Mouse (Mus musculus): ENCODE results near the gene Def6. TPM values are rescaled to one million over a fixed set of nuclear protein-coding genes. Genes with fewer than 3 reads are reported as not detected.

Def6 gene
- total and polyA plus RNA-seq, 2 experiments from 2014 or later = 7.8 to 13.0 TPM

DNA sequence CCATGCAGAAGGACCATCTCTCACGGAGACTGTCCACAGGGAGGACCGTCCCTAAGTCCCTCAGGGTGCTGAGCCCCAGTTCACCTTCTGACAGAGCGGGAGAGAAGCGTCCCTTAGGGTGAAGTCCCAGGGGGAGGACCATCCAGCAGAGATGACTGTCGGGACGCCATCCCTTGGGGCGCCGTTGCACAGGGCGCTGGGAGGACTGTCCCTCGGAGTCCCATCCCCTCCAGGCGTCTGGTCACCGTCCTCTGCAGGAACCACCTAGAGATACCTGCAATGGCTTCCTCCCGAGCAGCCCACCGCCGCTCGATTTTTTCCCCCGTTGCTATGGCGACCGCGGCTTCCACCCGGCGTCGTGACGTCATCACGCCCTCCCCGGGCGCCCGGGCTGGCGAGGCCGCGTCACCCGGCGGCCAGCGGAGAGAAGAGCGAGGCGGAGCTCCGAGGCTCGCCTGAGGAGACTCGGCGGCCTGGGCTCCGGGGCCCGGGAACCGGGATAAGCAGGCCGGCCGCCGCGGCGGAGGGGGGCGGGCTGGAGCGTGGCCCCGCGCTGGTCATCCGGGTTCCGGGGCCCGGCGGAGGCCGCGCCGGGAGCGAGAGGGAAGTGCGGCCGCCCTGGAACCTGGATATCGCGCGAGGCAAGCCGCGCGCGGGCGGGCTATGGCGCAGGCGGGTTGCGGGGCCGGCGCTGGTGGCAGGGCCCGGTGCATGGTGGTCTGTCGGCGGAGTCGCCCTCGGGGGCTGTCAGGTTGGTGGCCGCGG lies 30.6 kb upstream of the Def6 start, which contains the start of gene Zfp523:
Gene Zfp523, plus strand, starts transcription at position 355 of the 765 bp plus-strand sequence.
- ATAC-seq (peak; percentile 90), DNase-seq (ENCODE audit: low spot score) (peak; percentile 96)
- peak within 1 kb of the TSS; percentile 98 for H3K9ac ChIP-seq (replicated peaks; ENCODE audit: low read length)
- TF ChIP-seq CTCF (IDR thresholded peaks at IDR 0.05; ENCODE audit: low read depth) = no peak; the same call in 1 of the 2 replicates
- peak within 1 kb of the TSS; percentile 87 for H3K4me2 ChIP-seq (ENCODE audit: low read depth, low read length)
- H3K36me3 ChIP-seq (ENCODE audit: insufficient read depth, low read length) = no peaks in the 10 kb centered on the region
- peak within 1 kb of the TSS; percentile 92 for H3K27ac ChIP-seq
- WGBS = under 1% methylated on average over 77 of the region's 82 CpGs
- peaks cover 4% of the 10 kb centered on the region; the same call in 1 of the 2 replicates for H3K4me1 ChIP-seq (ENCODE audit: insufficient read depth, low read length)
- H3K4me3 ChIP-seq (ENCODE audit: low read length) = peak within 1 kb of the TSS; percentile 85
- H3K27me3 ChIP-seq (ENCODE audit: insufficient read depth, low read length) = no peaks in the 10 kb centered on the region
- no peaks in the 10 kb centered on the region for H3K9me3 ChIP-seq (ENCODE audit: low read length)

DNA sequence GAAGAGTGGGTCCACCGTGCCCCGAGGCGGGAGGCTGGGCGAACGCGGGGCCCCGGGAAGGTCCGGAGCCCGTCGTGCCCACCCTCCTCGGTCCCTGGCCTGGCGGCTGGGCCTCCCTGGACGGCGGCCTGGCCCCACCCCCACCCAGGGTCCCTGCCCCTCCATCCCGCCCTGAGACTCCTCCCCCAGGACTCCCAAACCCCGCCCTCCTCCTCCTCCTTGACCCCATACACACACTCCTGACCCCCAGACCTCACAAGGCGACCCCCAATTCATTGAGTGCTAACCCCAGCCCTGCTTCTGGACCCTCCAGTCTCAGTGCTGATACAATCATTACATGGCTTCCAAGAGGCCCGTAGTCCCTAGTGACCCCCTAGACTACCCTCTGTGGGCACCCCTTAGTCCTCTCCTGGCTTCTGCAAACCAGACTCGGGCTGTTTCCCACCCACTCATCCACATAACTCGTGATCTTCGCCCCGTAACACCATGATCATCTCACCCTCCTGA lies 30.0 kb upstream of the Def6 start:
- Histone ChIP-seq H3K27ac (peak overlapping the region; percentile 92), H3K9ac (replicated peaks; ENCODE audit: low read length) (peak overlapping the region; percentile 98), H3K4me1 (ENCODE audit: insufficient read depth, low read length) (peaks cover 4% of the 10 kb centered on the region; the same call in 1 of the 2 replicates), H3K4me3 (ENCODE audit: low read length) (peak overlapping the region; percentile 85), H3K36me3 (ENCODE audit: insufficient read depth, low read length) (no peaks in the 10 kb centered on the region), H3K4me2 (ENCODE audit: low read depth, low read length) (peak overlapping the region; percentile 87), H3K9me3 (ENCODE audit: low read length) (no peaks in the 10 kb centered on the region), H3K27me3 (ENCODE audit: insufficient read depth, low read length) (no peaks in the 10 kb centered on the region)
- 9% methylated on average over 13 of the region's 22 CpGs for WGBS
- ATAC-seq = peak; percentile 74
- DNase-seq (ENCODE audit: low spot score) = no peak
- TF ChIP-seq CTCF (IDR thresholded peaks at IDR 0.05; ENCODE audit: low read depth) = no peak

DNA sequence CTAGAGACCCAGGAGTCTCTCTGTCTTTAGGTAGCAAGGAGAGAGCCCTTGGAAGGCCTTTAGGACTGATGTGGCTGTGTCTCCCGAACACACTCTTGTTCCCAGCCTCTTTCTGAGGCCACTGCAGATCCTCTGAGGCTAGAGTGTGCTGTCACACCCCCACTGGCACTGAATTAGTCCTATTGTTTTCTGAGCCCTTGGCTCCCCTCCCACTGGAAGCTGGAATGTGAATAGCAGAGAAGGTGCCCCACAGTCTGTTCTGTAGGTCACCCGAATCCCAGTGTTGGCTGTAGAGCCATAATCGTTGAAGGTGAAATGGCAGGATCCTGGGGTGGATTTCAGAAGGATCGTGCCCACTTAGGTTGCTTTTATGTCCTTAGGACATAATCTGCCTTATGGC lies 27.2 kb upstream of the Def6 start:
- DNase-seq (ENCODE audit: low spot score) (no peak), ATAC-seq (no peak)
- no peaks in the 10 kb centered on the region for H3K36me3 ChIP-seq (ENCODE audit: insufficient read depth, low read length)
- 0 out of 2 replicates have a peak, but pooled peaks cover 4% of the 10 kb centered on the region for H3K4me1 ChIP-seq (ENCODE audit: insufficient read depth, low read length)
- no peak for TF ChIP-seq CTCF (IDR thresholded peaks at IDR 0.05; ENCODE audit: low read depth)
- H3K4me2 ChIP-seq (ENCODE audit: low read depth, low read length) = no peak overlapping the region
- H3K27ac ChIP-seq = no peak overlapping the region
- no peaks in the 10 kb centered on the region for H3K9me3 ChIP-seq (ENCODE audit: low read length)
- WGBS = 33% methylated on average over 4 of the region's 4 CpGs
- H3K4me3 ChIP-seq (ENCODE audit: low read length) = no peak overlapping the region
- no peaks in the 10 kb centered on the region for H3K27me3 ChIP-seq (ENCODE audit: insufficient read depth, low read length)
- H3K9ac ChIP-seq (replicated peaks; ENCODE audit: low read length) = no peak overlapping the region

GRCm38 (mm10) chr17:28180783-28181544 lies 26.6 kb upstream of the Def6 start:
- H3K27ac ChIP-seq = no peak overlapping the region
- H3K27me3 ChIP-seq (ENCODE audit: insufficient read depth, low read length) = no peaks in the 10 kb centered on the region
- 89% methylated on average over 15 of the region's 15 CpGs for WGBS
- H3K9ac ChIP-seq (replicated peaks; ENCODE audit: low read length) = no peak overlapping the region
- DNase-seq (ENCODE audit: low spot score) (no peak), ATAC-seq (no peak)
- no peaks in the 10 kb centered on the region for H3K36me3 ChIP-seq (ENCODE audit: insufficient read depth, low read length)
- no peak overlapping the region for H3K4me3 ChIP-seq (ENCODE audit: low read length)
- H3K4me1 ChIP-seq (ENCODE audit: insufficient read depth, low read length) = 0 out of 2 replicates have a peak, but pooled peaks cover 4% of the 10 kb centered on the region
- H3K9me3 ChIP-seq (ENCODE audit: low read length) = no peaks in the 10 kb centered on the region
- TF ChIP-seq CTCF (IDR thresholded peaks at IDR 0.05; ENCODE audit: low read depth) = no peak
- no peak overlapping the region for H3K4me2 ChIP-seq (ENCODE audit: low read depth, low read length)

GRCm38 (mm10) chr17:28184971-28185638 lies 22.5 kb upstream of the Def6 start:
- 68% methylated on average over 7 of the region's 7 CpGs for whole genome bisulfite sequencing
- DNase-seq (ENCODE audit: low spot score) (peak; percentile 45), ATAC-seq (no peak)
- H3K9me3 ChIP-seq (ENCODE audit: low read length) = no peaks in the 10 kb centered on the region
- no peak overlapping the region for H3K4me3 ChIP-seq (ENCODE audit: low read length)
- no peak for TF ChIP-seq CTCF (IDR thresholded peaks at IDR 0.05; ENCODE audit: low read depth)
- H3K9ac ChIP-seq (replicated peaks; ENCODE audit: low read length) = no peak overlapping the region
- H3K27ac ChIP-seq = no peak overlapping the region
- no peaks in the 10 kb centered on the region for H3K27me3 ChIP-seq (ENCODE audit: insufficient read depth, low read length)
- H3K36me3 ChIP-seq (ENCODE audit: insufficient read depth, low read length) = peaks cover 1% of the 10 kb centered on the region; the same call in 1 of the 2 replicates
- H3K4me2 ChIP-seq (ENCODE audit: low read depth, low read length) = no peak overlapping the region
- H3K4me1 ChIP-seq (ENCODE audit: insufficient read depth, low read length) = no peaks in the 10 kb centered on the region

- 86% methylated on average over 5 of the region's 5 CpGs for WGBS
- Histone ChIP-seq H3K36me3 (ENCODE audit: insufficient read depth, low read length) (peaks cover 21% of the 10 kb centered on the region), H3K9me3 (ENCODE audit: low read length) (no peaks in the 10 kb centered on the region), H3K27me3 (ENCODE audit: insufficient read depth, low read length) (no peaks in the 10 kb centered on the region), H3K4me1 (ENCODE audit: insufficient read depth, low read length) (no peaks in the 10 kb centered on the region), H3K4me3 (ENCODE audit: low read length) (no peak overlapping the region), H3K27ac (no peak overlapping the region), H3K4me2 (ENCODE audit: low read depth, low read length) (no peak overlapping the region), H3K9ac (replicated peaks; ENCODE audit: low read length) (no peak overlapping the region)
- no peak for DNase-seq (ENCODE audit: low spot score)
- TF ChIP-seq CTCF (IDR thresholded peaks at IDR 0.05; ENCODE audit: low read depth) = no peak
- no peak for ATAC-seq
These were observed 19.3 kb upstream of the Def6 start for GRCm38 (mm10) chr17:28188313-28188712.

Measured in hindbrain, postnatal 0 days (tissue).